Mouse (Mus musculus) neural tube, embryonic 15.5 days (tissue): ENCODE measurements around the gene Prkab2. TPM values are rescaled to one million over a fixed set of nuclear protein-coding genes. Genes with fewer than 3 reads are reported as not detected.

Experiments used
- ATAC-seq: fragments of 200-750 bp; cut with Nextera tagmentation; 2 replicates; pipeline ENCODE4 v1.8.0; 2017; ENCODE audit warnings: mild to moderate bottlenecking, moderate TSS enrichment, moderate library complexity; ENCODE audit not compliant: low FRiP score
- H3K27ac ChIP-seq: fragments of 300-500 bp; sonication (generic); replicated peaks from 2 replicates; pipeline ENCODE4 v1.5.1; 2015; ENCODE audit warnings: mild to moderate bottlenecking, inconsistent platforms
- H3K27me3 ChIP-seq: fragments of 300-500 bp; sonication (generic); replicated peaks from 2 replicates; pipeline ENCODE4 v1.6.1; 2015; ENCODE audit warnings: inconsistent platforms
- H3K36me3 ChIP-seq: fragments of 300-500 bp; sonication (generic); 2 replicates; pipeline ENCODE4 v1.6.1; 2015; ENCODE audit warnings: inconsistent platforms
- H3K4me1 ChIP-seq: fragments of 300-500 bp; sonication (generic); 2 replicates; pipeline ENCODE4 v1.6.1; 2015; ENCODE audit warnings: inconsistent platforms
- H3K4me2 ChIP-seq: fragments of 300-500 bp; sonication (generic); 2 replicates; pipeline ENCODE4 v1.6.1; 2015; ENCODE audit warnings: inconsistent platforms, mild to moderate bottlenecking, moderate library complexity
- H3K4me3 ChIP-seq: fragments of 300-500 bp; sonication (generic); replicated peaks from 2 replicates; pipeline ENCODE4 v1.5.1; 2015; ENCODE audit warnings: mild to moderate bottlenecking, inconsistent platforms
- H3K9ac ChIP-seq: fragments of 300-500 bp; sonication (generic); replicated peaks from 2 replicates; pipeline ENCODE4 v1.6.1; 2015; ENCODE audit warnings: mild to moderate bottlenecking, inconsistent platforms
- H3K9me3 ChIP-seq: fragments of 300-500 bp; sonication (generic); replicated peaks from 2 replicates; pipeline ENCODE4 v1.6.1; 2016; ENCODE audit warnings: inconsistent platforms
- whole genome bisulfite sequencing: fragments of 180-500 bp; shearing (Covaris S2); methylation state at CpG from one replicate; pipeline ENCODE4 v1.1.7; 2015; ENCODE audit warnings: mixed read lengths; 5-methylcytosine and 5-hydroxymethylcytosine counted together
- polyA plus RNA-seq: library from polyadenylated mRNA; unstranded; fragments of >200 nt; fragmentation: Nextera tagmentation; extraction: Ambion mirVana; gene quantifications from 2 replicates; pipeline ENCODE4 v1.2.1, GENCODE M21; 2015

The Prkab2 gene
- polyA plus RNA-seq, 1 experiment from 2014 or later = 15.4 TPM

- H3K4me1 ChIP-seq = peaks cover 5% of the 10 kb centered on the region; the same call in 1 of the 2 replicates
- no peaks in the 10 kb centered on the region for H3K9me3 ChIP-seq
- peak within 1 kb of the TSS; percentile 54 for H3K4me2 ChIP-seq
- peak within 1 kb of the TSS; percentile 31 for H3K4me3 ChIP-seq
- no peaks in the 10 kb centered on the region for H3K36me3 ChIP-seq
- H3K27me3 ChIP-seq = no peaks in the 10 kb centered on the region
- H3K9ac ChIP-seq = no peak within 1 kb of the TSS
- no peak for ATAC-seq
- WGBS = 5% methylated on average over 18 of the region's 18 CpGs
- H3K27ac ChIP-seq = no peak within 1 kb of the TSS
Observed at GRCm38 (mm10) chr3:97628391-97629001, 29.5 kb upstream of the Prkab2 start, which contains the start of gene Fmo5. Fmo5 (plus strand) TSS chr3:97628804.

DNA sequence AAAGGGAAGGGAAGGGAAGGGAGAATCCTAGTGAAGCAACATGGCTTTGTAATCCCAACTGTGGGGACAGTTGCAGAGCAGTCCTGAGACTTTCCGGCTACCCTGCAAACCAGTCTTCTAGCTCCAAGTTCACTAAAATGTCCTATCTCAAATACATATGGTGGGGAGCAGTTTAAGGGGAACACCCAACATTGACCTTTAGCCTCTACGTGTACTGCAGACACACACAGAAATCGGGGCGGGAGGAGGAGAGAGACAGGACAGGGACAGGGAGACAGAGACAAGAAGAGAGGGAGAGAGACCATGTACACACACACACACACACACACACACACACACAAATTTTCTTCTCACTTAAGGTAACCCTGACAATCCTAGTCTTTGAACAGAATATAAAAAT lies 28.1 kb upstream of the Prkab2 start:
- Histone ChIP-seq H3K27me3 (no peaks in the 10 kb centered on the region), H3K36me3 (no peaks in the 10 kb centered on the region), H3K9me3 (no peaks in the 10 kb centered on the region), H3K27ac (no peak overlapping the region), H3K4me2 (no peak overlapping the region), H3K4me3 (no peak overlapping the region), H3K9ac (no peak overlapping the region), H3K4me1 (peaks cover 5% of the 10 kb centered on the region; the same call in 1 of the 2 replicates)
- 85% methylated on average over 4 of the region's 4 CpGs for WGBS
- ATAC-seq = no peak

DNA sequence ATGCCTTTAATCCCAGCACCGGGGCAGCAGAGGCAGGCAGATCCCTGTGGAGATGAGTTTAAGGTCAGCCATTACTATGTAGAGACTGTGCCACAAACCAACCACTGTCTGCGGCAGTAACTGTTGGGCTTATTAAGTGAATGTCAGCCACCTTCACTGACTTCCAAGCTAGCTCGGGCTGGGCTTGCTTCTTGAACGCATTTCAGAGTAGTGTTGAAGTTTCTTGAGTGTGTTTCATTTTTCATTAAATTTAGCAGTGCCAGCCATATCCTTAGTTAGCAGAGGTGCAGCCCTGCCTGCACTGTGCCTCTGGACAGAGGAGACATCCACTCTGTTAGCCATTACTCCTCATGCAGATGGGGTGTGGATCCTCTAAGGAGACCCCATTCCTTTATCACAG lies 27.2 kb upstream of the Prkab2 start:
- WGBS = 90% methylated on average over 4 of the region's 4 CpGs

GRCm38 (mm10) chr3:97631258-97631860 lies 26.6 kb upstream of the Prkab2 start:
- 88% methylated on average over 8 of the region's 8 CpGs for WGBS
- Histone ChIP-seq H3K27me3 (no peaks in the 10 kb centered on the region), H3K4me1 (peaks cover 5% of the 10 kb centered on the region; the same call in 1 of the 2 replicates), H3K9me3 (no peaks in the 10 kb centered on the region), H3K36me3 (no peaks in the 10 kb centered on the region), H3K27ac (no peak overlapping the region), H3K4me3 (no peak overlapping the region), H3K9ac (no peak overlapping the region), H3K4me2 (no peak overlapping the region)
- no peak for ATAC-seq

More for the DNA sequence above, 27.2 kb upstream of the Prkab2 start:
- no peak for ATAC-seq
- Histone ChIP-seq H3K9ac (no peak overlapping the region), H3K27me3 (no peaks in the 10 kb centered on the region), H3K4me1 (peaks cover 5% of the 10 kb centered on the region; the same call in 1 of the 2 replicates), H3K9me3 (no peaks in the 10 kb centered on the region), H3K4me3 (no peak overlapping the region), H3K4me2 (no peak overlapping the region), H3K27ac (no peak overlapping the region), H3K36me3 (no peaks in the 10 kb centered on the region)

DNA sequence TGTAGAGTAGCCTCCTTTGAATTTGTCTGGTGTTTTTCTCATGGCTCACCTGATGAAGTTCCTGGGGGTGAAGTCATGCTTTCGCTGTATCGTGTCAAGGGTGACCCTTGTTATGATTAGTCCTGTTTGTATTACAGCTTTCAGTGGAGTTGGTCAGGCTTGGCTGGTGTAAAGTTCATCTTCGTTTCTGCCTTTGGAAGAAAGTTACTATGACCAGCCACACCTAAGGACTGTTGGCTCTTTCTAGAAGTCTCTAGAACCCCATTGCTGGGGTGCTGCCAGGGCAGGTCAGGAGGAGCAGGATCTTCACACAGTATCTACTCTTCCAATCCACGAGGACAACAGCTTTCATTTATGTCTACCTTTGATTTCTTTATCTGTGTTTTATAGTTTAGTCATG lies 24.5 kb upstream of the Prkab2 start:
- Histone ChIP-seq H3K36me3 (no peaks in the 10 kb centered on the region), H3K9me3 (no peaks in the 10 kb centered on the region), H3K9ac (no peak overlapping the region), H3K4me2 (no peak overlapping the region), H3K27me3 (no peaks in the 10 kb centered on the region), H3K27ac (no peak overlapping the region), H3K4me1 (peaks cover 5% of the 10 kb centered on the region; the same call in 1 of the 2 replicates), H3K4me3 (no peak overlapping the region)
- 80% methylated on average over 4 of the region's 4 CpGs for WGBS
- ATAC-seq = no peak

DNA sequence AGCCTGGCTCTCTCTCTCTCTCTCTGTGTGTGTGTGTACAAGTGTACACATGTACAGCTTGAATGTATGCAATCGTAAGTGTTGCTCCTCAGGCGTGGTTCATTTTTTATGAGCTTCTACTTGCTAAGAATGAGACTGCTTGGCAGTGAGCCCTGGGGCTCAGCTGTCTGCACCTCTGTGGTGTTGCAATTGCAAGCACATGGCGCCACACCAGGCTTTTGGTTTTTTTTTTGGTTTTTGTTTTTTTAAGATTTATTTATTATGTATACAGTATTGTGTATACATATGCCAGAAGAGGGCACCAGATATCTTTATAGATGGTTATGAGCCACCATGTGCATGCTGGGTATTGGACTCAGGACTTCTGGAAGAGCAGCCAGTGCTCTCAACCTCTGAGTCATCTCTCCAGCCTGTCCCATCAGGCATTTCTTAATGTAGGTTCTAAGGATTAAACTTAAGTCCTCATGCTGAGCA lies 23.7 kb upstream of the Prkab2 start:
- Histone ChIP-seq H3K36me3 (no peaks in the 10 kb centered on the region), H3K9ac (no peak overlapping the region), H3K9me3 (no peaks in the 10 kb centered on the region), H3K27me3 (no peaks in the 10 kb centered on the region), H3K4me1 (no peaks in the 10 kb centered on the region), H3K27ac (no peak overlapping the region), H3K4me2 (no peak overlapping the region), H3K4me3 (no peak overlapping the region)
- WGBS = 48% methylated on average over 3 of the region's 3 CpGs
- 0 out of 2 replicates have a peak, but pooled peaks have one; percentile 17 for ATAC-seq

DNA sequence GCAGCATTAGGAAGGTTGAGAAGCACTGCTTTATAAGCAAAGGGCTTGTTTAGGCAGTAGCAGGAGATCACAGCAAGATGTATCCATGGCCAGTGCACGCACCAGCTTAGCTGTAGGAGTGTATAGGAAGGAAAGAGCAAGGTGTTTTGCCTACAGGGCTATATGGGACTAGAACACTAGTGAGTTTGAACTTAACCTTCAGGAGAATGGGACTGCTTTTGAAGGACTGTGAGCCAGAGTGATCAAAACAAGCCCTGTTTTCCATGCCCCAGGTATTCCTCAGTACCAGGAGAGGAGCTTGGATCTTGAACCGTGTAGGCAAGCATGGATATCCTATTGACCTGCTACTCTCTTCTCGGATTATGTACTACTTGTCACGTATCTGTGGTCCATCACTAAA lies 16.6 kb upstream of the Prkab2 start:
- Histone ChIP-seq H3K27ac (no peak overlapping the region), H3K4me1 (no peaks in the 10 kb centered on the region), H3K4me3 (no peak overlapping the region), H3K9ac (no peak overlapping the region), H3K9me3 (no peaks in the 10 kb centered on the region), H3K36me3 (no peaks in the 10 kb centered on the region), H3K27me3 (no peaks in the 10 kb centered on the region), H3K4me2 (no peak overlapping the region)
- no peak for ATAC-seq
- WGBS = 93% methylated on average over 4 of the region's 4 CpGs

GRCm38 (mm10) chr3:97642001-97642400 lies 16.0 kb upstream of the Prkab2 start:
- no peak overlapping the region for H3K4me2 ChIP-seq
- no peak overlapping the region for H3K4me3 ChIP-seq
- no peaks in the 10 kb centered on the region for H3K36me3 ChIP-seq
- H3K27ac ChIP-seq = no peak overlapping the region
- H3K27me3 ChIP-seq = no peaks in the 10 kb centered on the region
- WGBS = 88% methylated on average over 9 of the region's 9 CpGs
- no peak for ATAC-seq
- no peaks in the 10 kb centered on the region for H3K9me3 ChIP-seq
- H3K9ac ChIP-seq = no peak overlapping the region
- no peaks in the 10 kb centered on the region for H3K4me1 ChIP-seq

- no peak overlapping the region for H3K9ac ChIP-seq
- H3K36me3 ChIP-seq = no peaks in the 10 kb centered on the region
- H3K27me3 ChIP-seq = no peaks in the 10 kb centered on the region
- no peaks in the 10 kb centered on the region for H3K4me1 ChIP-seq
- 58% methylated on average over 1 of the region's 1 CpGs for WGBS
- no peak overlapping the region for H3K4me3 ChIP-seq
- no peak overlapping the region for H3K4me2 ChIP-seq
- H3K27ac ChIP-seq = no peak overlapping the region
- H3K9me3 ChIP-seq = no peaks in the 10 kb centered on the region
- no peak for ATAC-seq
Observed at GRCm38 (mm10) chr3:97648518-97648917, 9.5 kb upstream of the Prkab2 start.

DNA sequence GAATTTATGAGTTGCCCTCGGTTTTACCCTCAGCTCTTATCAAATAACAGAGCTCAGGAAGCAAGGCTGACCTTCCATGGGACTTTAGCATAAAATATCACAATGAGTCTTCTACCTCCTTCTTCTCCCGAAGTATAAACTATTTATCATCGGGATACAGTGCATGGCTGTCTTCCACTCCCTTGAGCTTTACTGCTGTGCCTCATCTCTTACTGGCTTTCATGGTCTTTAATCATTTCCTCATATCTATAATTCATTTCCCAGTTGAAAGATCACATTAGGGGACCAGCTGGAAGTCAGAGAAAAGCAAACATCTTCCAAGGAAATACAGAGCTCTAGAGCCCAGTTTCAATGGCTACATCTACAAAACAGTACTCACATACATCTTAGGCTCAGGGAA lies 9.0 kb upstream of the Prkab2 start:
- WGBS = 85% methylated on average over 3 of the region's 3 CpGs
- no peak overlapping the region for H3K4me3 ChIP-seq
- ATAC-seq = no peak
- H3K27me3 ChIP-seq = no peaks in the 10 kb centered on the region
- no peak overlapping the region for H3K4me2 ChIP-seq
- no peaks in the 10 kb centered on the region for H3K9me3 ChIP-seq
- H3K4me1 ChIP-seq = no peaks in the 10 kb centered on the region
- no peaks in the 10 kb centered on the region for H3K36me3 ChIP-seq
- H3K9ac ChIP-seq = no peak overlapping the region
- no peak overlapping the region for H3K27ac ChIP-seq

DNA sequence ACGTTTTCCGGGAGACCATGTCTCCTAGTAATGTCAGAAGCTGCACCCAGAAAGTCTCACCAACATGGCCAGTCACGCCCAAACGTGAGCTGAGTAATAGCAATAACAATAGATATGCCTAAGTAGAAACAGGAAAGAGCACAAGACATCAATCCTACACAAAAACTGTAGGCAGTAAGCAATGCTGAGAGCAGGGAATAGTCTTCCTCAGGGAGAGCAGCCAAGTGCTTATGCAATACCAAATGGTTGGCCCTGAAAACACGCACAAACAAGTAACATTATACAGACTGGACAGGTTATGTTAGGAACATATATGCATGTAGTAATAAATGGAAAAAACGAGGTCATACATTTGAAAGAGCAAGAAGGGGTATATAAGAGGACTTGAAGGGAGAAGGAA lies 8.5 kb upstream of the Prkab2 start:
- H3K27me3 ChIP-seq = no peaks in the 10 kb centered on the region
- no peak overlapping the region for H3K9ac ChIP-seq
- ATAC-seq = no peak
- H3K9me3 ChIP-seq = no peaks in the 10 kb centered on the region
- H3K27ac ChIP-seq = no peak overlapping the region
- H3K4me2 ChIP-seq = no peak overlapping the region
- H3K4me1 ChIP-seq = no peaks in the 10 kb centered on the region
- 80% methylated on average over 6 of the region's 6 CpGs for WGBS
- H3K4me3 ChIP-seq = no peak overlapping the region
- H3K36me3 ChIP-seq = no peaks in the 10 kb centered on the region

GRCm38 (mm10) chr3:97651604-97652003 lies 6.4 kb upstream of the Prkab2 start:
- Histone ChIP-seq H3K36me3 (no peaks in the 10 kb centered on the region), H3K27ac (no peak overlapping the region), H3K27me3 (no peaks in the 10 kb centered on the region), H3K9ac (no peak overlapping the region), H3K4me2 (no peak overlapping the region), H3K4me1 (no peaks in the 10 kb centered on the region), H3K9me3 (no peaks in the 10 kb centered on the region), H3K4me3 (no peak overlapping the region)
- no peak for ATAC-seq
- 82% methylated on average over 10 of the region's 10 CpGs for WGBS
